Comparison of ENCODE assay signal across 9 mouse cellular contexts in the genomic region with DNA sequence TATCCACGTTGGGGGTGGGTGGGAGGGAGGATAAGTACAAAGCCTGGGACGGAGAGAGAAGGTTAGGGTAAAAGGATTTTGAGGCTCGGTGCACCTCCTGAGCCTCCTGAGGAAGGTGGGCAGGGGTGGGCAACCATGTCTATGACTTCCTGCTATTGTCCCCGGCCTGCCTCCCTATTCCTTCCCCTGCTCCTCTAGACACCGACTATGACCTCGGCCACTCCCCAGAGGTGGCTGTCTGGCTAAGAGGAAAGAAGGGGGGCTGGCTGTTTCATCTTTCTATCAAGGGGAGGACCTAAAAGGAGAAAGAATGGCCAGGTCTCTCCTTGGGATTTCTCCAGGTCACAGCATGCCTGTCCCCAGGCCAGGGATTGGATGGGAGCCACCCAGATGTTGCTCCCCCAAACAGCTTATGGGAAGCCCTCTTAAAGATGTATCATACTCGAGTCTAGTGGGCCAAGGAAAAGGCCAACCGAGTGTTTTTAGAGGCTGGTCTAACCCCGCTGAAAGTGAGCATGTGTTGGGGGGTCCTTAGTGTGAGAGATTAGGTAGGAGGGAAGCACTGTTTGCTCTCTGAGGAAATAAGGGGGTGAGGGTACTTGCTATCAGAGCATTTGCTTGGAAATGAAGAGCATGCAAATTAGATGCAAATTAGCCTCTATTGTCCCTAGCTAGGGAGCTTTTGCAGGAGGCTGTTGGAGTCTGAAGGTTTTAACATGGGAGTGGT. TPM values are rescaled to one million over a fixed set of nuclear protein-coding genes. Genes with fewer than 3 reads are reported as not detected.
DNase-seq lines count a peak whose midpoint lies in the region; ATAC-seq and TF ChIP-seq lines count a peak whose summit lies in the region.
"Had no signal": no experiment of that assay in that cellular context is flagged by ENCODE, and none has a peak within 500 bp of the region (broad histone marks: within the 10 kb centered on the region; RNA-seq: fewer than 3 reads in every experiment).

No protein-coding gene starts in this region.

- 36% methylated on average over 9 of the region's 9 CpGs for WGBS in liver, adult 2 months
- 7% methylated on average over 9 of the region's 9 CpGs for WGBS in forebrain, embryonic 10.5 days
- 22% methylated on average over 9 of the region's 9 CpGs for WGBS in intestine, embryonic 15.5 days
- 1% methylated on average over 9 of the region's 9 CpGs for WGBS in neural tube, embryonic 14.5 days

- H3K79me2 ChIP-seq in liver, adult 2 months (ENCODE audit: control insufficient read depth, insufficient read depth, low read length): no peaks in the 10 kb centered on the region

- H3K4me2 ChIP-seq in intestine, embryonic 15.5 days (replicated peaks): peak overlapping the region; percentile 93
- peak overlapping the region; percentile 78 for H3K4me2 ChIP-seq in neural tube, embryonic 14.5 days (ENCODE audit: low read depth, low read length)

- no peaks in the 10 kb centered on the region for H3K36me3 ChIP-seq in liver, adult 2 months (ENCODE audit: control insufficient read depth, insufficient read depth, low read length)
- peaks cover 25% of the 10 kb centered on the region for H3K36me3 ChIP-seq in forebrain, embryonic 10.5 days (replicated peaks)
- no peaks in the 10 kb centered on the region for H3K36me3 ChIP-seq in intestine, embryonic 15.5 days
- peaks cover 23% of the 10 kb centered on the region for H3K36me3 ChIP-seq in neural tube, embryonic 14.5 days (ENCODE audit: control insufficient read depth, insufficient read depth, low read length)

- no peak for ATAC-seq in intestine, embryonic 15.5 days
- no peak for ATAC-seq in neural tube, embryonic 14.5 days (ENCODE audit: low read depth)
- no peak for ATAC-seq in activated CD4-positive, CD25-positive, alpha-beta regulatory T cell, adult 4 months

- peaks cover 3% of the 10 kb centered on the region for H3K4me1 ChIP-seq in liver, adult 2 months (ENCODE audit: control insufficient read depth, insufficient read depth, low read length)
- peaks cover 45% of the 10 kb centered on the region for H3K4me1 ChIP-seq in forebrain, embryonic 10.5 days
- H3K4me1 ChIP-seq in intestine, embryonic 15.5 days (replicated peaks): peaks cover 32% of the 10 kb centered on the region
- H3K4me1 ChIP-seq in neural tube, embryonic 14.5 days (ENCODE audit: control insufficient read depth, insufficient read depth, low read length): peaks cover 24% of the 10 kb centered on the region

- no peak for DNase-seq in liver, adult 2 months (ENCODE audit: extremely low read depth, low read depth, low spot score)
- DNase-seq in liver: no peak
- DNase-seq in forebrain, embryonic 10.5 days (ENCODE audit: extremely low spot score, low spot score): no peak
- DNase-seq in urinary bladder, postnatal 10 days (ENCODE audit: low spot score): no peak
- no peak for DNase-seq in frontal cortex, postnatal 25 days (ENCODE audit: low spot score in 2 of 2)
- DNase-seq: adrenal gland, adult 2 months had no signal

- TF ChIP-seq POLR2A in liver, adult 2 months (IDR thresholded peaks at IDR 0.05; ENCODE audit: extremely low read depth, insufficient read depth, low read length): no peak

- H3K9ac ChIP-seq in liver, adult 2 months (ENCODE audit: low read depth, low read length): 0 out of 2 replicates have a peak overlapping the region, but pooled peaks have one; percentile 25
- peak overlapping the region; percentile 71 for H3K9ac ChIP-seq in intestine, embryonic 15.5 days
- peak overlapping the region; percentile 64 for H3K9ac ChIP-seq in neural tube, embryonic 14.5 days (replicated peaks; ENCODE audit: low read depth, low read length)

- no peaks in the 10 kb centered on the region for H3K9me3 ChIP-seq in forebrain, embryonic 10.5 days
- H3K9me3 ChIP-seq in intestine, embryonic 15.5 days: no peaks in the 10 kb centered on the region
- no peaks in the 10 kb centered on the region for H3K9me3 ChIP-seq in neural tube, embryonic 14.5 days (ENCODE audit: control insufficient read depth, low read length)

- H3K4me3 ChIP-seq in liver, adult 2 months (ENCODE audit: insufficient read depth, low read depth, low read length): peak overlapping the region; percentile 63
- H3K4me3 ChIP-seq in forebrain, embryonic 10.5 days: peak overlapping the region; percentile 65
- peak overlapping the region; percentile 70 for H3K4me3 ChIP-seq in intestine, embryonic 15.5 days (replicated peaks)
- H3K4me3 ChIP-seq in neural tube, embryonic 14.5 days (ENCODE audit: low read depth, low read length): peak overlapping the region; percentile 60

- no peak for TF ChIP-seq CTCF in liver, adult 2 months (IDR thresholded peaks at IDR 0.05; ENCODE audit: low read depth, low read length)

- peaks cover 5% of the 10 kb centered on the region; the same call in 1 of the 2 replicates for H3K27me3 ChIP-seq in liver, adult 2 months (ENCODE audit: control insufficient read depth, insufficient read depth, low read length)
- H3K27me3 ChIP-seq in forebrain, embryonic 10.5 days (ENCODE audit: poor library complexity, severe bottlenecking): peaks cover 48% of the 10 kb centered on the region
- H3K27me3 ChIP-seq in intestine, embryonic 15.5 days (replicated peaks): no peaks in the 10 kb centered on the region
- no peaks in the 10 kb centered on the region for H3K27me3 ChIP-seq in neural tube, embryonic 14.5 days (ENCODE audit: control insufficient read depth, insufficient read depth, low read length)

- no peak overlapping the region for H3K27ac ChIP-seq in liver, adult 2 months (replicated peaks; ENCODE audit: insufficient read depth, low read depth, low read length)
- H3K27ac ChIP-seq in forebrain, embryonic 10.5 days: peak overlapping the region; percentile 81
- H3K27ac ChIP-seq in intestine, embryonic 15.5 days: no peak overlapping the region; the same call in 1 of the 2 replicates
- H3K27ac ChIP-seq in neural tube, embryonic 14.5 days (ENCODE audit: low read depth, low read length): peak overlapping the region; percentile 65

RNA-seq across cellular contexts. Expression of gene Sema6c, which starts 1.5 kb away (rescaled TPM):
- total RNA-seq in liver, adult 2 months (2014; rRNA removed): 0.65 and 1.1 TPM in 2 replicates
- 2.1 and 2.9 TPM in 2 replicates for polyA plus RNA-seq in liver, adult 2 months (2012; rRNA removed)
- 3.9 and 4.2 TPM in 2 replicates for polyA plus RNA-seq in forebrain, embryonic 10.5 days (2016; fragmentation: Nextera tagmentation; extraction: Ambion mirVana)
- polyA plus RNA-seq in intestine, embryonic 15.5 days (2015; fragmentation: Nextera tagmentation; extraction: Ambion mirVana): 4.3 and 4.8 TPM in 2 replicates
- 26.0 and 26.6 TPM in 2 replicates for polyA plus RNA-seq in neural tube, embryonic 14.5 days (2014; fragmentation: Nextera tagmentation; extraction: Ambion mirVana)
- polyA plus RNA-seq in activated CD4-positive, CD25-positive, alpha-beta regulatory T cell, adult 4 months (2017; shearing (Covaris generic)): not detected

RNA-seq across cellular contexts. Expression of gene Tnfaip8l2, which starts 19.6 kb away (rescaled TPM):
- 2.3 and 2.8 TPM in 2 replicates for total RNA-seq in liver, adult 2 months (2014; rRNA removed)
- 2.7 and 4.0 TPM in 2 replicates for polyA plus RNA-seq in liver, adult 2 months (2012; rRNA removed)
- 1.4 and 1.5 TPM in 2 replicates for polyA plus RNA-seq in forebrain, embryonic 10.5 days (2016; fragmentation: Nextera tagmentation; extraction: Ambion mirVana)
- polyA plus RNA-seq in intestine, embryonic 15.5 days (2015; fragmentation: Nextera tagmentation; extraction: Ambion mirVana): 4.3 and 5.3 TPM in 2 replicates
- polyA plus RNA-seq in neural tube, embryonic 14.5 days (2014; fragmentation: Nextera tagmentation; extraction: Ambion mirVana): 2.1 and 4.1 TPM in 2 replicates
- polyA plus RNA-seq in activated CD4-positive, CD25-positive, alpha-beta regulatory T cell, adult 4 months (2017; shearing (Covaris generic)): 100 to 1,000 TPM; 216 to 232 TPM

RNA-seq across cellular contexts. Expression of gene Lysmd1, which starts 27.9 kb away (rescaled TPM):
- total RNA-seq in liver, adult 2 months (2014; rRNA removed): 7.0 and 7.9 TPM in 2 replicates
- 6.1 and 6.5 TPM in 2 replicates for polyA plus RNA-seq in liver, adult 2 months (2012; rRNA removed)
- 12.6 and 13.3 TPM in 2 replicates for polyA plus RNA-seq in forebrain, embryonic 10.5 days (2016; fragmentation: Nextera tagmentation; extraction: Ambion mirVana)
- polyA plus RNA-seq in intestine, embryonic 15.5 days (2015; fragmentation: Nextera tagmentation; extraction: Ambion mirVana): 10.3 and 10.7 TPM in 2 replicates
- polyA plus RNA-seq in neural tube, embryonic 14.5 days (2014; fragmentation: Nextera tagmentation; extraction: Ambion mirVana): 36.8 and 37.3 TPM in 2 replicates
- polyA plus RNA-seq in activated CD4-positive, CD25-positive, alpha-beta regulatory T cell, adult 4 months (2017; shearing (Covaris generic)): 10 to 100 TPM; 21.1 to 22.9 TPM

RNA-seq across cellular contexts. Expression of gene Scnm1, which starts 28.0 kb away (rescaled TPM):
- total RNA-seq in liver, adult 2 months (2014; rRNA removed): 12.6 and 13.3 TPM in 2 replicates
- 15.2 and 17.7 TPM in 2 replicates for polyA plus RNA-seq in liver, adult 2 months (2012; rRNA removed)
- polyA plus RNA-seq in forebrain, embryonic 10.5 days (2016; fragmentation: Nextera tagmentation; extraction: Ambion mirVana): 75.8 and 80.7 TPM in 2 replicates
- 57.0 and 62.3 TPM in 2 replicates for polyA plus RNA-seq in intestine, embryonic 15.5 days (2015; fragmentation: Nextera tagmentation; extraction: Ambion mirVana)
- 80.8 and 96.9 TPM in 2 replicates for polyA plus RNA-seq in neural tube, embryonic 14.5 days (2014; fragmentation: Nextera tagmentation; extraction: Ambion mirVana)
- 10 to 100 TPM; 67.2 to 99.2 TPM for polyA plus RNA-seq in activated CD4-positive, CD25-positive, alpha-beta regulatory T cell, adult 4 months (2017; shearing (Covaris generic))

RNA-seq across cellular contexts. Expression of gene Tmod4, which starts 37.5 kb away (rescaled TPM):
- 0.65 TPM in 1 of 2 replicates, not detected in the other for total RNA-seq in liver, adult 2 months (2014; rRNA removed)
- polyA plus RNA-seq in liver, adult 2 months (2012; rRNA removed): 0.25 TPM in 1 of 2 replicates, not detected in the other
- polyA plus RNA-seq in forebrain, embryonic 10.5 days (2016; fragmentation: Nextera tagmentation; extraction: Ambion mirVana): 0.77 and 1.00 TPM in 2 replicates
- polyA plus RNA-seq in intestine, embryonic 15.5 days (2015; fragmentation: Nextera tagmentation; extraction: Ambion mirVana): 0.83 and 0.99 TPM in 2 replicates
- 0.72 and 0.98 TPM in 2 replicates for polyA plus RNA-seq in neural tube, embryonic 14.5 days (2014; fragmentation: Nextera tagmentation; extraction: Ambion mirVana)
- polyA plus RNA-seq in activated CD4-positive, CD25-positive, alpha-beta regulatory T cell, adult 4 months (2017; shearing (Covaris generic)): 1 to 10 TPM; 2.5 to 3.7 TPM

Comparison
In these comparisons a context has a peak if more than half of its experiments do, and no peak if none do; other contexts are left out.
1. H3K27ac ChIP-seq: peak in forebrain, embryonic 10.5 days (single experiment) and neural tube, embryonic 14.5 days (single experiment); none in liver, adult 2 months (single experiment) and intestine, embryonic 15.5 days (single experiment).
2. RNA of gene Tnfaip8l2, which starts 19.6 kb away (polyA plus RNA-seq): 216 to 232 TPM in activated CD4-positive, CD25-positive, alpha-beta regulatory T cell, adult 4 months; 4.3 to 5.3 TPM in intestine, embryonic 15.5 days, 2.7 to 4.0 TPM in liver, adult 2 months, 2.1 to 4.1 TPM in neural tube, embryonic 14.5 days and 1.4 to 1.5 TPM in forebrain, embryonic 10.5 days; every median in the first group is over 10 times any median in the second.
3. Peak in every context shown above with its lines, with median percentiles within 50 percentile points of each other: H3K4me3 ChIP-seq and H3K9ac ChIP-seq.